Mouse (Mus musculus) left cerebral cortex, postnatal 25 days (tissue): ENCODE measurements around the gene Anapc2. TPM values are rescaled to one million over a fixed set of nuclear protein-coding genes. Genes with fewer than 3 reads are reported as not detected.

ENCODE experiments used
- DNase-seq, 2 experiments: peaks; one replicate each; pipeline ENCODE4 v3.0.0; 2022; ENCODE audit warnings: low spot score in 2 of 2, mixed read lengths in 1 of 2
- intact Hi-C: fragments of 180-260 bp; cut with DNase I; formaldehyde crosslinking; loops from one replicate; pipeline ENCODE4 v1.15.1; 2025
- total RNA-seq, 2 experiments: library from RNA; stranded (reverse); gene quantifications; 2 replicates each; pipeline ENCODE4 v1.2.3; 2021

Anapc2 gene
- total RNA-seq, 2 experiments from 2014 or later, result 73.0 to 77.2 TPM

- intact Hi-C loops, result no loop called here
- DNase-seq, result no peak
These were observed 8.0 kb upstream of the Anapc2 start for GRCm38 (mm10) chr2:25264286-25264660.

- no peak for DNase-seq
- intact Hi-C loops, result no loop called here
These were observed 7.4 kb upstream of the Anapc2 start for GRCm38 (mm10) chr2:25264851-25265250.

- DNase-seq, result no peak
- intact Hi-C loops, result no loop called here
These were observed 6.2 kb upstream of the Anapc2 start for GRCm38 (mm10) chr2:25265897-25266656.

- peak in 1 of 2 experiments; percentile 35 for DNase-seq
These were observed 5.6 kb upstream of the Anapc2 start for GRCm38 (mm10) chr2:25266720-25267119.

GRCm38 (mm10) chr2:25267241-25267640, 5.0 kb upstream of the Anapc2 start:
- DNase-seq, result no peak
- intact Hi-C loops, result no loop called here

More at GRCm38 (mm10) chr2:25266720-25267119, 5.6 kb upstream of the Anapc2 start:
- intact Hi-C loops, result no loop called here

- intact Hi-C loops, result no loop called here
- DNase-seq, result no peak
These were observed 4.5 kb upstream of the Anapc2 start for GRCm38 (mm10) chr2:25267746-25268309.

- intact Hi-C loops, result loop anchor here (1.0 to 5.0 kb wide), 2 partner anchors 60 to 80 kb away; partner anchors contain the start of gene Man1b1
- DNase-seq, result no peak
These were observed 237 bp downstream of the Anapc2 start for GRCm38 (mm10) chr2:25272515-25272914.

- intact Hi-C loops, result loop anchor here (5.0 kb wide), 1 partner anchor 81 kb away; no protein-coding TSS in a partner anchor
These were observed 732 bp downstream of the Anapc2 start for GRCm38 (mm10) chr2:25273010-25273409.

GRCm38 (mm10) chr2:25278928-25279882, 6.9 kb downstream of the Anapc2 start:
- intact Hi-C loops, result no loop called here
- DNase-seq, result peak in 1 of 2 experiments; percentile 81

More at GRCm38 (mm10) chr2:25273010-25273409, 732 bp downstream of the Anapc2 start:
- DNase-seq, result no peak

- DNase-seq, result no peak
- intact Hi-C loops, result no loop called here
These were observed 13.3 kb downstream of the Anapc2 start for GRCm38 (mm10) chr2:25285551-25285950.

GRCm38 (mm10) chr2:25286314-25286713, 14.0 kb downstream of the Anapc2 start:
- no peak for DNase-seq
- intact Hi-C loops, result no loop called here

GRCm38 (mm10) chr2:25286837-25287636, 14.8 kb downstream of the Anapc2 start:
- intact Hi-C loops, result no loop called here
- DNase-seq, result no peak

GRCm38 (mm10) chr2:25287927-25288649, 15.8 kb downstream of the Anapc2 start, which contains the start of gene Tmem210:
Gene Tmem210, plus strand, starts transcription at chr2:25288145.
- no peak for DNase-seq
- intact Hi-C loops, result no loop called here

GRCm38 (mm10) chr2:25288734-25289345, 16.6 kb downstream of the Anapc2 start:
- intact Hi-C loops, result no loop called here
- DNase-seq, result no peak

- DNase-seq, result peak in 1 of 2 experiments; percentile 50
- intact Hi-C loops, result no loop called here
These were observed 17.4 kb downstream of the Anapc2 start, which contains the start of gene Lrrc26 for GRCm38 (mm10) chr2:25289651-25290050. Gene Lrrc26, plus strand, starts transcription at chr2:25289915.

GRCm38 (mm10) chr2:25290101-25290815, 18.0 kb downstream of the Anapc2 start:
- intact Hi-C loops, result no loop called here
- DNase-seq, result peak; percentile 78 to 81

GRCm38 (mm10) chr2:25290816-25291130, 18.5 kb downstream of the Anapc2 start:
- intact Hi-C loops, result no loop called here

More at GRCm38 (mm10) chr2:25290816-25291130, 18.5 kb downstream of the Anapc2 start:
- peak in 1 of 2 experiments; percentile 62 for DNase-seq
